Mouse (Mus musculus) limb, embryonic 12.5 days (tissue): ENCODE measurements around the gene P2ry14. TPM values are rescaled to one million over a fixed set of nuclear protein-coding genes. Genes with fewer than 3 reads are reported as not detected.
A peak's percentile ranks its signal among the peaks of the same experiment; 100 is the strongest.

Experiments
- ATAC-seq: fragments of 200-750 bp; cut with Nextera tagmentation; 2 replicates; pipeline ENCODE4 v1.8.0; 2017; ENCODE audit warnings: low read depth, moderate TSS enrichment; ENCODE audit not compliant: insufficient number of reproducible peaks, insufficient read depth, low FRiP score, low TSS enrichment
- H3K27ac ChIP-seq: fragments of 300-500 bp; sonication (generic); 2 replicates; pipeline ENCODE4 v1.5.1; 2016; ENCODE audit warnings: mild to moderate bottlenecking, moderate library complexity
- H3K27me3 ChIP-seq: fragments of 300-500 bp; sonication (generic); 2 replicates; pipeline ENCODE4 v1.6.1; 2016; ENCODE audit warnings: mild to moderate bottlenecking, moderate library complexity
- H3K36me3 ChIP-seq: fragments of 300-500 bp; sonication (generic); 2 replicates; pipeline ENCODE4 v1.6.1; 2016; ENCODE audit warnings: mild to moderate bottlenecking, moderate library complexity
- H3K4me1 ChIP-seq: fragments of 300-500 bp; sonication (generic); replicated peaks from 2 replicates; pipeline ENCODE4 v1.6.1; 2016
- H3K4me2 ChIP-seq: fragments of 300-500 bp; sonication (generic); 2 replicates; pipeline ENCODE4 v1.6.1; 2016; ENCODE audit warnings: mild to moderate bottlenecking, moderate library complexity
- H3K4me3 ChIP-seq: fragments of 300-500 bp; sonication (generic); replicated peaks from 2 replicates; pipeline ENCODE4 v1.5.1; 2016; ENCODE audit warnings: mild to moderate bottlenecking
- H3K9ac ChIP-seq: fragments of 300-500 bp; sonication (generic); replicated peaks from 2 replicates; pipeline ENCODE4 v1.6.1; 2016; ENCODE audit warnings: mild to moderate bottlenecking, moderate library complexity
- H3K9me3 ChIP-seq: fragments of 300-500 bp; sonication (generic); 2 replicates; pipeline ENCODE4 v1.6.1; 2016; ENCODE audit warnings: mild to moderate bottlenecking, moderate library complexity
- WGBS: fragments of 180-500 bp; shearing (Covaris S2); methylation state at CpG from one replicate; pipeline ENCODE4 v1.1.7; 2016; 5-methylcytosine and 5-hydroxymethylcytosine counted together
- polyA plus RNA-seq: library from polyadenylated mRNA; unstranded; fragments of >200 nt; fragmentation: Nextera tagmentation; extraction: Ambion mirVana; gene quantifications from 2 replicates; pipeline ENCODE4 v1.2.1, GENCODE M21; 2016

The P2ry14 gene
- polyA plus RNA-seq, 1 experiment from 2014 or later = 1.3 TPM

DNA sequence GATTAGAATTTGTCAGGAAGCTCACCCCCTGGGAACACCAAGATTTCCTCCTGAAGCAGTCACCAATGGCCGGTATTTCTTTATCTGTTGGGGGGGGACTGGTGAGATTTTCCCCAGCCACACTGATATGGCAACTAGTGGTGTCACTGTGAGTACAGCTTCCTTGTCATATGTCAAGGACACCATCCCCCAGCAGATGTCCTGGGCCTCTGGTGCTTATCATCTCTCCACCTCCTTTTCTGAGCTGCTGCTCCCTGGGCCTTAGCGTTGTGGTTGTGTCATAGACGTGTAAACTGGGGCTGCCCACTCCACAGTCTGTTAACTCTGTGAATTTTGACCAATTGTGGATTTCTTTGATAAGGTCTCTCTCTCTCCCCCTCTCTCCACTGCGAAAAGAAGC is 49.0 kb downstream of the P2ry14 start:
- H3K9ac ChIP-seq = no peak overlapping the region
- H3K36me3 ChIP-seq = no peaks in the 10 kb centered on the region
- H3K27me3 ChIP-seq = no peaks in the 10 kb centered on the region
- WGBS = 71% methylated on average over 4 of the region's 4 CpGs
- no peak overlapping the region for H3K4me2 ChIP-seq
- H3K9me3 ChIP-seq = no peaks in the 10 kb centered on the region
- no peak overlapping the region for H3K27ac ChIP-seq
- H3K4me3 ChIP-seq = no peak overlapping the region
- ATAC-seq = no peak
- H3K4me1 ChIP-seq = no peaks in the 10 kb centered on the region

DNA sequence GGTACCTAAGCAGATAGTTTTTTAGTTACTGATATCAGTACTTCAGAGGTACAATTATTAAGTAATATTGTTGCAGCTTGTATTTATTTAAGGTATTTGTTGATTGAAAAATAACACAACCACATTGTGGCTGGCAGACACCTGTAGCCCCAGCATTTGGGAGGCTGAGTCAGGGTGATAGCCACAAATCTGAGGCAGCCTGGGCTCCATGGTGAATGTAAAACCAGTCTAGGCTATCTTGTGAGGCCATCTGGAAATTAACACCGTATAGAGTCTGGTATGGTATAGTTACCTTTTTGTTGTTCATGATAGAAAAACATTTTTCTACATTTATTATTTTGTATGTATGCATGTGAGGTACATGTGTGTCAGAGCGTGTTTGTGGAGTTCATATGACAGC is 51.3 kb downstream of the P2ry14 start:
- Histone ChIP-seq H3K27ac (no peak overlapping the region), H3K27me3 (no peaks in the 10 kb centered on the region), H3K9ac (no peak overlapping the region), H3K9me3 (no peaks in the 10 kb centered on the region), H3K4me1 (no peaks in the 10 kb centered on the region), H3K4me3 (no peak overlapping the region), H3K4me2 (no peak overlapping the region), H3K36me3 (no peaks in the 10 kb centered on the region)
- WGBS = 94% methylated on average over 2 of the region's 2 CpGs
- ATAC-seq = no peak

DNA sequence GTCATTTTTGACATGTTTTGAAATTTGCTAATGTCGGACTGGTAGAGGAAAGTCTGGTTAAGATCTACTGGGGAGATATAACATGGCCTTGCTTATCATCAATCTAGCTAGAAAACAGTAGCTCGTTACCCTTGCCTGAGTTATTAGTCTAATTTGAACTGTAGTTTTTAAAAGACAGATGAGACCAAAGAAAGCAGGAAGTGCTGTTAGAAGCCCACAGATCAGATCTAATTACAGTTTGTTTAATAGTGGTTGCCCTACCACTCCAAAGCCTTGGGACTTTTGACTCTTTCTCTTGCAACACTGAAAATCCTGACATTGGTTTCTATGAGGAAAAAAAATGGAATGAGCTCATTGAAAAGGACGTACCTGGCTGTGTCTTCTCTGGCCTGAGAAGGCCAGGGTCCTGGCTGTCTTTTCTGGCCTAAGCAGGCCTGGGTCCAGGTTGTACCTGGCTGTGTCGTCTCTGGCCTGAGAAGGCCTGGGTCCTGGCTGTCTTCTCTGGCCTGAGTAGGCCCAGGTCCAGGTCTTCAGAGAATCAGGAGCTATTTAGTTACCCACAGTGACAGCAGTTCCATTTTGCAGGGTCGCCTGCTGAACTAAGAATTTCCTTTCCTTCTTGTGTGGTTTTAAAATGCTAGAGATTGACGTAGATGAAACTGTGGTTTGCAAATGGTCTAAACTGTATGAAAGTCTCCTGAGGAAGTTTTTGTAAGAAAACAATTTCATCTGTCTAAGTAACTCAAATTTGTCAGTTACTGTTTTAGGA is 52.0 kb downstream of the P2ry14 start, which contains the start of gene Gpr171:
Gpr171 (minus strand) TSS at position 604 of the 769 bp plus-strand sequence.
- WGBS = 70% methylated on average over 6 of the region's 6 CpGs
- no peak within 1 kb of the TSS for H3K9ac ChIP-seq
- H3K4me1 ChIP-seq = no peaks in the 10 kb centered on the region
- H3K27ac ChIP-seq = no peak within 1 kb of the TSS
- H3K4me2 ChIP-seq = no peak within 1 kb of the TSS
- no peaks in the 10 kb centered on the region for H3K27me3 ChIP-seq
- ATAC-seq = no peak
- no peak within 1 kb of the TSS for H3K4me3 ChIP-seq
- no peaks in the 10 kb centered on the region for H3K36me3 ChIP-seq
- H3K9me3 ChIP-seq = no peaks in the 10 kb centered on the region

GRCm38 (mm10) chr3:59098540-59098939 is 54.9 kb downstream of the P2ry14 start:
- H3K9me3 ChIP-seq = no peaks in the 10 kb centered on the region
- H3K27ac ChIP-seq = no peak overlapping the region
- no peak for ATAC-seq
- no peak overlapping the region for H3K4me2 ChIP-seq
- H3K4me1 ChIP-seq = no peaks in the 10 kb centered on the region
- WGBS = 82% methylated on average over 10 of the region's 10 CpGs
- H3K9ac ChIP-seq = no peak overlapping the region
- H3K36me3 ChIP-seq = no peaks in the 10 kb centered on the region
- H3K4me3 ChIP-seq = no peak overlapping the region
- H3K27me3 ChIP-seq = no peaks in the 10 kb centered on the region

- no peaks in the 10 kb centered on the region for H3K27me3 ChIP-seq
- H3K4me2 ChIP-seq = no peak overlapping the region
- WGBS = 75% methylated on average over 6 of the region's 6 CpGs
- H3K36me3 ChIP-seq = no peaks in the 10 kb centered on the region
- ATAC-seq = no peak
- no peaks in the 10 kb centered on the region; the same call in 1 of the 2 replicates for H3K4me1 ChIP-seq
- H3K27ac ChIP-seq = no peak overlapping the region
- no peak overlapping the region for H3K9ac ChIP-seq
- H3K9me3 ChIP-seq = no peaks in the 10 kb centered on the region
- no peak overlapping the region for H3K4me3 ChIP-seq
Observed at GRCm38 (mm10) chr3:59097421-59097820, 56.0 kb downstream of the P2ry14 start.

DNA sequence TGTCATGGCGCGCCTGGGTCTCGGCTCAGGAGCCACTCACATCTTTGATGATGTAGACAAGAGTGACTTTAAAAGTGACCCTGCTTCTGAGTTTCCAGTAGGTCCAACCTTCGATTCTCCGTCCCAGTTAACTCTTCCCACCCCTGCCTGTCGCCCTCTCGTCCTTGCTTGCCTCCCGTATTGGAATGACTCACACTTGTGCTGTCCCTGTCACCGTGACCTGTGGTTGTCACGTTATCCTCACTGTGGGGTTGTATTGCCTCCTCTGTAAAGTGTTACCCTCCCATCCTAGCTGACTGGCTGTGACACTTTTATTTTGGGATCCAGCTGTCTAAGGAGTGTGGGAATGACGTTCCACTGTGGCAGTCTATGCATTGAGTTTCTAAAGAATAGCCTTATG is 60.7 kb downstream of the P2ry14 start:
- 75% methylated on average over 11 of the region's 11 CpGs for WGBS
- H3K36me3 ChIP-seq = no peaks in the 10 kb centered on the region
- H3K4me1 ChIP-seq = no peaks in the 10 kb centered on the region; the same call in 1 of the 2 replicates
- H3K27ac ChIP-seq = no peak overlapping the region
- no peak overlapping the region for H3K4me2 ChIP-seq
- H3K27me3 ChIP-seq = no peaks in the 10 kb centered on the region
- no peak for ATAC-seq
- H3K9me3 ChIP-seq = no peaks in the 10 kb centered on the region
- no peak overlapping the region for H3K9ac ChIP-seq
- H3K4me3 ChIP-seq = no peak overlapping the region

DNA sequence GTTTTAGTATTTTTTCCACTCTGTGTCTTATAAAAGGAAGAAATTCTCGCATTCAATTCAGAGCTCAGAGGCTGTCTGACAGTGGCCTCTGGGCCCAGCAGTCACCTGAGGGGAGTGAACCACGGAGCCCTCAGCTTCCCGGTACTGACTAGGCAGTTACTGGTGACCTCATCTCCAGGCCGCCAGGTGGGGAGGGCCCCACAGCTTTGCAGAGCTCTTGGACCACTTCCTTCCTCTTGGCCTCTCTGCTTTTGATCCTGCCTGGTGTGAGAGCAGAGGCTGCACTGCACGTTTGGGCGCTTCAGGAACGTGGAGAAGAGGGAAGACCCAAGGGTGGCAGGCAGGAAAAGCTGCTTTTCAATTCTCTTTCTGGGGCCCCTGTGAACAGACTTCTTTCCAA is 72.5 kb downstream of the P2ry14 start:
- Histone ChIP-seq H3K4me3 (no peak overlapping the region), H3K9ac (no peak overlapping the region; the same call in 1 of the 2 replicates), H3K27me3 (no peaks in the 10 kb centered on the region), H3K36me3 (no peaks in the 10 kb centered on the region), H3K4me1 (peaks cover 15% of the 10 kb centered on the region), H3K27ac (peak overlapping the region; percentile 41; the same call in 1 of the 2 replicates), H3K4me2 (peak overlapping the region; percentile 39), H3K9me3 (no peaks in the 10 kb centered on the region)
- ATAC-seq = peak; percentile 35; the same call in 1 of the 2 replicates
- 5% methylated on average over 7 of the region's 7 CpGs for WGBS

GRCm38 (mm10) chr3:59080293-59080916 is 73.0 kb downstream of the P2ry14 start:
- Histone ChIP-seq H3K27me3 (no peaks in the 10 kb centered on the region), H3K4me3 (no peak overlapping the region), H3K9ac (no peak overlapping the region), H3K27ac (peak overlapping the region; percentile 41; the same call in 1 of the 2 replicates), H3K4me2 (peak overlapping the region; percentile 39), H3K36me3 (no peaks in the 10 kb centered on the region), H3K4me1 (peaks cover 15% of the 10 kb centered on the region), H3K9me3 (no peaks in the 10 kb centered on the region)
- ATAC-seq = peak; percentile 49; the same call in 1 of the 2 replicates
- 10% methylated on average over 6 of the region's 6 CpGs for whole genome bisulfite sequencing

GRCm38 (mm10) chr3:59079327-59079726 is 74.1 kb downstream of the P2ry14 start:
- H3K9ac ChIP-seq = no peak overlapping the region
- no peaks in the 10 kb centered on the region for H3K9me3 ChIP-seq
- H3K36me3 ChIP-seq = no peaks in the 10 kb centered on the region
- no peak for ATAC-seq
- H3K27ac ChIP-seq = no peak overlapping the region
- no peak overlapping the region for H3K4me3 ChIP-seq
- H3K4me1 ChIP-seq = peaks cover 15% of the 10 kb centered on the region
- WGBS = 48% methylated on average over 4 of the region's 4 CpGs
- no peak overlapping the region for H3K4me2 ChIP-seq
- no peaks in the 10 kb centered on the region for H3K27me3 ChIP-seq

- peaks cover 15% of the 10 kb centered on the region for H3K4me1 ChIP-seq
- no peak overlapping the region for H3K27ac ChIP-seq
- no peaks in the 10 kb centered on the region for H3K36me3 ChIP-seq
- no peak for ATAC-seq
- no peak overlapping the region for H3K4me2 ChIP-seq
- H3K27me3 ChIP-seq = no peaks in the 10 kb centered on the region
- WGBS = 78% methylated on average over 11 of the region's 11 CpGs
- H3K4me3 ChIP-seq = no peak overlapping the region
- no peaks in the 10 kb centered on the region for H3K9me3 ChIP-seq
- H3K9ac ChIP-seq = no peak overlapping the region
Observed at GRCm38 (mm10) chr3:59078585-59078984, 74.8 kb downstream of the P2ry14 start.

DNA sequence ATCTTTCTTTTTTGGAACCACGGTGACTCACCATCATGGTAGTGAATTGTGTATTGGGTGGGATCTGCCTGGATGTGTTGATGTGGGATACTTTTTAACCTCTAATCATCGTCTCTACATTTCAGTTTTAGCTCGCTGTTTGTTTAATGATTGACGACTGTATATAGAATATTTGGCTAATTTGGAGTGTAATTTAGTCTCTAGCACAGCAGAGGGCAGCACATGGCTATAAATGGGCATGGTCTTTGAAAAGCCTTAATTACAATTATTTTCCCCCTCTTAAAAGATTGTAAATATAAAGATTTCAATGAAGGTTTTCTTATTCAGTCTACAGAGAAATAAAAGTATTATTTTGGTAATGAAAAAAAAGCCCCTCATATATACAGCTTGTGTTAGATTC is 76.1 kb downstream of the P2ry14 start:
- Histone ChIP-seq H3K36me3 (no peaks in the 10 kb centered on the region), H3K27me3 (no peaks in the 10 kb centered on the region), H3K9me3 (no peaks in the 10 kb centered on the region), H3K4me2 (no peak overlapping the region), H3K27ac (no peak overlapping the region), H3K9ac (no peak overlapping the region), H3K4me3 (no peak overlapping the region), H3K4me1 (peaks cover 15% of the 10 kb centered on the region)
- WGBS = 64% methylated on average over 4 of the region's 4 CpGs
- no peak for ATAC-seq
